Mouse (Mus musculus): ENCODE data around the gene Scarf2. TPM values are rescaled to one million over a fixed set of nuclear protein-coding genes. Genes with fewer than 3 reads are reported as not detected.
A peak's percentile ranks its signal among the peaks of the same experiment; 100 is the strongest.

Scarf2 gene
- polyA plus RNA-seq, 1 experiment from 2014 or later, result 0.97 TPM

GRCm38 (mm10) chr16:17832821-17833220 is 35.7 kb downstream of the Scarf2 start, which contains the start of gene B830017H08Rik:
B830017H08Rik (plus strand) TSS chr16:17833121.
- Histone ChIP-seq H3K4me1 (ENCODE audit: insufficient read depth) (peaks cover 6% of the 10 kb centered on the region; the same call in 1 of the 2 replicates), H3K9ac (replicated peaks) (no peak within 1 kb of the TSS), H3K27me3 (ENCODE audit: insufficient read depth, low read length) (peaks cover 69% of the 10 kb centered on the region), H3K27ac (ENCODE audit: low read depth) (no peak within 1 kb of the TSS), H3K36me3 (replicated peaks; ENCODE audit: insufficient read depth, low read length) (no peaks in the 10 kb centered on the region), H3K4me2 (ENCODE audit: low read depth, low read length) (peak within 1 kb of the TSS; percentile 73), H3K9me3 (ENCODE audit: low read length) (no peaks in the 10 kb centered on the region), H3K4me3 (ENCODE audit: low read depth, low read length) (peak within 1 kb of the TSS; percentile 47)
- 30% methylated on average over 7 of the region's 7 CpGs for WGBS (ENCODE audit: insufficient replicate concordance)
- no peak for ATAC-seq
- DNase-seq, result no peak
- no peak for TF ChIP-seq EP300 (IDR thresholded peaks at IDR 0.05; ENCODE audit: low read depth)
- TF ChIP-seq CTCF (IDR thresholded peaks at IDR 0.05; ENCODE audit: low read depth), result no peak

- DNase-seq (no peak), ATAC-seq (no peak)
- Histone ChIP-seq H3K9me3 (ENCODE audit: low read length) (no peaks in the 10 kb centered on the region), H3K4me1 (ENCODE audit: insufficient read depth) (peaks cover 6% of the 10 kb centered on the region; the same call in 1 of the 2 replicates), H3K4me3 (ENCODE audit: low read depth, low read length) (peak overlapping the region; percentile 47), H3K27me3 (ENCODE audit: insufficient read depth, low read length) (peaks cover 67% of the 10 kb centered on the region), H3K4me2 (ENCODE audit: low read depth, low read length) (peak overlapping the region; percentile 73), H3K27ac (ENCODE audit: low read depth) (no peak overlapping the region), H3K36me3 (replicated peaks; ENCODE audit: insufficient read depth, low read length) (no peaks in the 10 kb centered on the region), H3K9ac (replicated peaks) (no peak overlapping the region)
- WGBS (ENCODE audit: insufficient replicate concordance), result 7% methylated on average over 21 of the region's 37 CpGs
- TF ChIP-seq CTCF (IDR thresholded peaks at IDR 0.05; ENCODE audit: low read depth) (no peak), EP300 (IDR thresholded peaks at IDR 0.05; ENCODE audit: low read depth) (no peak)
Measured at GRCm38 (mm10) chr16:17833321-17833680, 36.2 kb downstream of the Scarf2 start.

GRCm38 (mm10) chr16:17833681-17834399 is 36.8 kb downstream of the Scarf2 start:
- TF ChIP-seq CTCF (IDR thresholded peaks at IDR 0.05; ENCODE audit: low read depth) (no peak), EP300 (IDR thresholded peaks at IDR 0.05; ENCODE audit: low read depth) (no peak)
- WGBS (ENCODE audit: insufficient replicate concordance), result 2% methylated on average over 81 of the region's 103 CpGs
- peak overlapping the region; percentile 47 for H3K4me3 ChIP-seq (ENCODE audit: low read depth, low read length)
- no peak for ATAC-seq
- H3K4me1 ChIP-seq (ENCODE audit: insufficient read depth), result peaks cover 6% of the 10 kb centered on the region; the same call in 1 of the 2 replicates
- H3K9me3 ChIP-seq (ENCODE audit: low read length), result no peaks in the 10 kb centered on the region
- no peak overlapping the region for H3K9ac ChIP-seq (replicated peaks)
- H3K27ac ChIP-seq (ENCODE audit: low read depth), result no peak overlapping the region
- peaks cover 65% of the 10 kb centered on the region for H3K27me3 ChIP-seq (ENCODE audit: insufficient read depth, low read length)
- no peak for DNase-seq
- no peaks in the 10 kb centered on the region for H3K36me3 ChIP-seq (replicated peaks; ENCODE audit: insufficient read depth, low read length)
- H3K4me2 ChIP-seq (ENCODE audit: low read depth, low read length), result peak overlapping the region; percentile 73

- Histone ChIP-seq H3K4me1 (ENCODE audit: insufficient read depth) (peaks cover 6% of the 10 kb centered on the region; the same call in 1 of the 2 replicates), H3K27ac (ENCODE audit: low read depth) (no peak overlapping the region), H3K9ac (replicated peaks) (no peak overlapping the region), H3K4me3 (ENCODE audit: low read depth, low read length) (no peak overlapping the region), H3K27me3 (ENCODE audit: insufficient read depth, low read length) (peaks cover 65% of the 10 kb centered on the region), H3K4me2 (ENCODE audit: low read depth, low read length) (no peak overlapping the region), H3K36me3 (replicated peaks; ENCODE audit: insufficient read depth, low read length) (no peaks in the 10 kb centered on the region), H3K9me3 (ENCODE audit: low read length) (no peaks in the 10 kb centered on the region)
- no peak for DNase-seq
- 47% methylated on average over 7 of the region's 7 CpGs for WGBS (ENCODE audit: insufficient replicate concordance)
- TF ChIP-seq CTCF (IDR thresholded peaks at IDR 0.05; ENCODE audit: low read depth) (no peak), EP300 (IDR thresholded peaks at IDR 0.05; ENCODE audit: low read depth) (no peak)
- no peak for ATAC-seq
Measured at GRCm38 (mm10) chr16:17834543-17834942, 37.5 kb downstream of the Scarf2 start.

- no peak for TF ChIP-seq EP300 (IDR thresholded peaks at IDR 0.05; ENCODE audit: low read depth)
- TF ChIP-seq CTCF (IDR thresholded peaks at IDR 0.05; ENCODE audit: low read depth), result no peak
- Histone ChIP-seq H3K36me3 (replicated peaks; ENCODE audit: insufficient read depth, low read length) (0 out of 2 replicates have a peak, but pooled peaks cover under 1% of the 10 kb centered on the region), H3K9ac (replicated peaks) (no peak overlapping the region), H3K4me2 (ENCODE audit: low read depth, low read length) (no peak overlapping the region), H3K27ac (ENCODE audit: low read depth) (no peak overlapping the region), H3K4me1 (ENCODE audit: insufficient read depth) (peaks cover 6% of the 10 kb centered on the region; the same call in 1 of the 2 replicates), H3K27me3 (ENCODE audit: insufficient read depth, low read length) (peaks cover 59% of the 10 kb centered on the region), H3K9me3 (ENCODE audit: low read length) (no peaks in the 10 kb centered on the region), H3K4me3 (ENCODE audit: low read depth, low read length) (no peak overlapping the region)
- ATAC-seq, result no peak
- 51% methylated on average over 13 of the region's 13 CpGs for WGBS (ENCODE audit: insufficient replicate concordance)
- no peak for DNase-seq
Measured at GRCm38 (mm10) chr16:17835481-17835880, 38.4 kb downstream of the Scarf2 start.

GRCm38 (mm10) chr16:17838051-17838450 is 41.0 kb downstream of the Scarf2 start, which contains the start of gene Car15:
Car15 (minus strand) TSS chr16:17838364.
- H3K4me2 ChIP-seq (ENCODE audit: low read depth, low read length), result no peak within 1 kb of the TSS
- WGBS (ENCODE audit: insufficient replicate concordance), result 74% methylated on average over 6 of the region's 6 CpGs
- peaks cover 6% of the 10 kb centered on the region; the same call in 1 of the 2 replicates for H3K4me1 ChIP-seq (ENCODE audit: insufficient read depth)
- H3K9me3 ChIP-seq (ENCODE audit: low read length), result no peaks in the 10 kb centered on the region
- H3K9ac ChIP-seq (replicated peaks), result no peak within 1 kb of the TSS
- no peak for ATAC-seq
- H3K27me3 ChIP-seq (ENCODE audit: insufficient read depth, low read length), result peaks cover 34% of the 10 kb centered on the region
- no peak within 1 kb of the TSS for H3K27ac ChIP-seq (ENCODE audit: low read depth)
- DNase-seq, result no peak
- TF ChIP-seq CTCF (IDR thresholded peaks at IDR 0.05; ENCODE audit: low read depth) (no peak), EP300 (IDR thresholded peaks at IDR 0.05; ENCODE audit: low read depth) (no peak)
- H3K36me3 ChIP-seq (replicated peaks; ENCODE audit: insufficient read depth, low read length), result peaks cover 26% of the 10 kb centered on the region
- H3K4me3 ChIP-seq (ENCODE audit: low read depth, low read length), result no peak within 1 kb of the TSS
